Mouse (Mus musculus): ENCODE measurements at regions not wholly inside any gene's neighbourhood (a gene's known extent, or its start where the extent isn't known, plus 50 kb on each side); places are given as distances from the start of the nearest gene placed in this dataset.

- 51% methylated on average over 4 of the region's 4 CpGs for WGBS
- Histone ChIP-seq H3K9ac (ENCODE audit: low read depth, low read length) (no peak overlapping the region), H3K27me3 (replicated peaks; ENCODE audit: control insufficient read depth, insufficient read depth, low read length) (peaks cover 34% of the 10 kb centered on the region), H3K9me3 (ENCODE audit: control insufficient read depth, low read length) (no peaks in the 10 kb centered on the region), H3K27ac (replicated peaks; ENCODE audit: low read depth, low read length) (no peak overlapping the region), H3K4me3 (ENCODE audit: low read depth, low read length) (no peak overlapping the region), H3K4me1 (ENCODE audit: control insufficient read depth, insufficient read depth, low read length) (peaks cover 14% of the 10 kb centered on the region; the same call in 1 of the 2 replicates), H3K4me2 (ENCODE audit: low read depth, low read length) (no peak overlapping the region), H3K36me3 (ENCODE audit: control insufficient read depth, insufficient read depth, low read length) (no peaks in the 10 kb centered on the region)
- DNase-seq (ENCODE audit: low spot score), result no peak
- ATAC-seq (ENCODE audit: low read depth), result no peak
These were observed 77.4 kb upstream of the Pja1 start for GRCm38 (mm10) chrX:99548284-99549019.

- no peak for ATAC-seq (ENCODE audit: low read depth)
These were observed 73.3 kb upstream of the Pja1 start for GRCm38 (mm10) chrX:99544410-99544809.

GRCm38 (mm10) chrX:99541916-99542315, 70.8 kb upstream of the Pja1 start:
- 84% methylated on average over 3 of the region's 3 CpGs for WGBS
- DNase-seq (ENCODE audit: low spot score), result no peak

More at GRCm38 (mm10) chrX:99544410-99544809, 73.3 kb upstream of the Pja1 start:
- no peak overlapping the region for H3K9ac ChIP-seq (ENCODE audit: low read depth, low read length)
- H3K4me3 ChIP-seq (ENCODE audit: low read depth, low read length), result no peak overlapping the region
- H3K4me2 ChIP-seq (ENCODE audit: low read depth, low read length), result no peak overlapping the region
- no peaks in the 10 kb centered on the region for H3K36me3 ChIP-seq (ENCODE audit: control insufficient read depth, insufficient read depth, low read length)
- 92% methylated on average over 4 of the region's 4 CpGs for WGBS
- DNase-seq (ENCODE audit: low spot score), result no peak
- H3K27me3 ChIP-seq (replicated peaks; ENCODE audit: control insufficient read depth, insufficient read depth, low read length), result peaks cover 10% of the 10 kb centered on the region
- H3K27ac ChIP-seq (replicated peaks; ENCODE audit: low read depth, low read length), result no peak overlapping the region
- no peaks in the 10 kb centered on the region for H3K9me3 ChIP-seq (ENCODE audit: control insufficient read depth, low read length)
- H3K4me1 ChIP-seq (ENCODE audit: control insufficient read depth, insufficient read depth, low read length), result no peaks in the 10 kb centered on the region

GRCm38 (mm10) chrX:99540087-99540576, 69.1 kb upstream of the Pja1 start:
- no peaks in the 10 kb centered on the region for H3K4me1 ChIP-seq (ENCODE audit: control insufficient read depth, insufficient read depth, low read length)
- ATAC-seq (ENCODE audit: low read depth) (peak; percentile 86), DNase-seq (ENCODE audit: low spot score) (peak; percentile 58)
- no peak overlapping the region for H3K4me2 ChIP-seq (ENCODE audit: low read depth, low read length)
- no peaks in the 10 kb centered on the region for H3K9me3 ChIP-seq (ENCODE audit: control insufficient read depth, low read length)
- no peaks in the 10 kb centered on the region for H3K36me3 ChIP-seq (ENCODE audit: control insufficient read depth, insufficient read depth, low read length)
- H3K27ac ChIP-seq (replicated peaks; ENCODE audit: low read depth, low read length), result no peak overlapping the region
- no peak overlapping the region for H3K4me3 ChIP-seq (ENCODE audit: low read depth, low read length)
- H3K27me3 ChIP-seq (replicated peaks; ENCODE audit: control insufficient read depth, insufficient read depth, low read length), result peaks cover 19% of the 10 kb centered on the region
- H3K9ac ChIP-seq (ENCODE audit: low read depth, low read length), result no peak overlapping the region
- 54% methylated on average over 6 of the region's 6 CpGs for WGBS

More at GRCm38 (mm10) chrX:99541916-99542315, 70.8 kb upstream of the Pja1 start:
- Histone ChIP-seq H3K4me1 (ENCODE audit: control insufficient read depth, insufficient read depth, low read length) (no peaks in the 10 kb centered on the region), H3K27me3 (replicated peaks; ENCODE audit: control insufficient read depth, insufficient read depth, low read length) (peaks cover 20% of the 10 kb centered on the region), H3K36me3 (ENCODE audit: control insufficient read depth, insufficient read depth, low read length) (no peaks in the 10 kb centered on the region), H3K4me3 (ENCODE audit: low read depth, low read length) (no peak overlapping the region), H3K4me2 (ENCODE audit: low read depth, low read length) (no peak overlapping the region), H3K9ac (ENCODE audit: low read depth, low read length) (no peak overlapping the region), H3K27ac (replicated peaks; ENCODE audit: low read depth, low read length) (no peak overlapping the region), H3K9me3 (ENCODE audit: control insufficient read depth, low read length) (no peaks in the 10 kb centered on the region)
- ATAC-seq (ENCODE audit: low read depth), result no peak

- no peak for DNase-seq (ENCODE audit: low spot score)
- H3K36me3 ChIP-seq (ENCODE audit: control insufficient read depth, insufficient read depth, low read length), result no peaks in the 10 kb centered on the region
- 70% methylated on average over 4 of the region's 4 CpGs for WGBS
These were observed 68.6 kb upstream of the Pja1 start for GRCm38 (mm10) chrX:99539684-99540083.

GRCm38 (mm10) chrX:99537814-99538213, 66.7 kb upstream of the Pja1 start:
- no peak overlapping the region for H3K27ac ChIP-seq (replicated peaks; ENCODE audit: low read depth, low read length)
- no peaks in the 10 kb centered on the region for H3K4me1 ChIP-seq (ENCODE audit: control insufficient read depth, insufficient read depth, low read length)
- ATAC-seq (ENCODE audit: low read depth), result no peak
- no peak overlapping the region for H3K4me2 ChIP-seq (ENCODE audit: low read depth, low read length)
- H3K27me3 ChIP-seq (replicated peaks; ENCODE audit: control insufficient read depth, insufficient read depth, low read length), result peaks cover 30% of the 10 kb centered on the region
- 73% methylated on average over 4 of the region's 4 CpGs for WGBS
- no peak overlapping the region for H3K9ac ChIP-seq (ENCODE audit: low read depth, low read length)
- H3K4me3 ChIP-seq (ENCODE audit: low read depth, low read length), result no peak overlapping the region
- no peaks in the 10 kb centered on the region for H3K9me3 ChIP-seq (ENCODE audit: control insufficient read depth, low read length)
- H3K36me3 ChIP-seq (ENCODE audit: control insufficient read depth, insufficient read depth, low read length), result no peaks in the 10 kb centered on the region
- no peak for DNase-seq (ENCODE audit: low spot score)

More at GRCm38 (mm10) chrX:99539684-99540083, 68.6 kb upstream of the Pja1 start:
- no peaks in the 10 kb centered on the region for H3K4me1 ChIP-seq (ENCODE audit: control insufficient read depth, insufficient read depth, low read length)
- peaks cover 23% of the 10 kb centered on the region for H3K27me3 ChIP-seq (replicated peaks; ENCODE audit: control insufficient read depth, insufficient read depth, low read length)
- ATAC-seq (ENCODE audit: low read depth), result 0 out of 2 replicates have a peak, but pooled peaks have one; percentile 12
- no peak overlapping the region for H3K4me3 ChIP-seq (ENCODE audit: low read depth, low read length)
- no peak overlapping the region for H3K27ac ChIP-seq (replicated peaks; ENCODE audit: low read depth, low read length)
- no peaks in the 10 kb centered on the region for H3K9me3 ChIP-seq (ENCODE audit: control insufficient read depth, low read length)
- H3K4me2 ChIP-seq (ENCODE audit: low read depth, low read length), result no peak overlapping the region
- H3K9ac ChIP-seq (ENCODE audit: low read depth, low read length), result no peak overlapping the region

- 59% methylated on average over 4 of the region's 4 CpGs for WGBS
These were observed 63.8 kb upstream of the Pja1 start for GRCm38 (mm10) chrX:99534922-99535321.

GRCm38 (mm10) chrX:99531154-99531553, 60.1 kb upstream of the Pja1 start:
- no peak for ATAC-seq (ENCODE audit: low read depth)
- Histone ChIP-seq H3K4me3 (ENCODE audit: low read depth, low read length) (no peak overlapping the region), H3K4me2 (ENCODE audit: low read depth, low read length) (no peak overlapping the region), H3K4me1 (ENCODE audit: control insufficient read depth, insufficient read depth, low read length) (no peaks in the 10 kb centered on the region), H3K9ac (ENCODE audit: low read depth, low read length) (no peak overlapping the region), H3K36me3 (ENCODE audit: control insufficient read depth, insufficient read depth, low read length) (no peaks in the 10 kb centered on the region), H3K27me3 (replicated peaks; ENCODE audit: control insufficient read depth, insufficient read depth, low read length) (peaks cover 29% of the 10 kb centered on the region), H3K27ac (replicated peaks; ENCODE audit: low read depth, low read length) (no peak overlapping the region), H3K9me3 (ENCODE audit: control insufficient read depth, low read length) (no peaks in the 10 kb centered on the region)
- no peak for DNase-seq (ENCODE audit: low spot score)
- WGBS, result 62% methylated on average over 3 of the region's 3 CpGs

More at GRCm38 (mm10) chrX:99534922-99535321, 63.8 kb upstream of the Pja1 start:
- Histone ChIP-seq H3K4me2 (ENCODE audit: low read depth, low read length) (no peak overlapping the region), H3K4me1 (ENCODE audit: control insufficient read depth, insufficient read depth, low read length) (no peaks in the 10 kb centered on the region), H3K36me3 (ENCODE audit: control insufficient read depth, insufficient read depth, low read length) (no peaks in the 10 kb centered on the region), H3K9me3 (ENCODE audit: control insufficient read depth, low read length) (no peaks in the 10 kb centered on the region), H3K4me3 (ENCODE audit: low read depth, low read length) (no peak overlapping the region), H3K27ac (replicated peaks; ENCODE audit: low read depth, low read length) (no peak overlapping the region), H3K9ac (ENCODE audit: low read depth, low read length) (no peak overlapping the region), H3K27me3 (replicated peaks; ENCODE audit: control insufficient read depth, insufficient read depth, low read length) (peaks cover 38% of the 10 kb centered on the region)
- ATAC-seq (ENCODE audit: low read depth), result no peak
- DNase-seq (ENCODE audit: low spot score), result no peak

GRCm38 (mm10) chrX:99530511-99530910, 59.4 kb upstream of the Pja1 start:
- Histone ChIP-seq H3K27ac (replicated peaks; ENCODE audit: low read depth, low read length) (no peak overlapping the region), H3K4me1 (ENCODE audit: control insufficient read depth, insufficient read depth, low read length) (no peaks in the 10 kb centered on the region), H3K4me2 (ENCODE audit: low read depth, low read length) (no peak overlapping the region), H3K9me3 (ENCODE audit: control insufficient read depth, low read length) (no peaks in the 10 kb centered on the region), H3K36me3 (ENCODE audit: control insufficient read depth, insufficient read depth, low read length) (no peaks in the 10 kb centered on the region), H3K27me3 (replicated peaks; ENCODE audit: control insufficient read depth, insufficient read depth, low read length) (peaks cover 28% of the 10 kb centered on the region), H3K4me3 (ENCODE audit: low read depth, low read length) (no peak overlapping the region), H3K9ac (ENCODE audit: low read depth, low read length) (no peak overlapping the region)
- DNase-seq (ENCODE audit: low spot score) (no peak), ATAC-seq (ENCODE audit: low read depth) (no peak)
- WGBS, result 68% methylated on average over 6 of the region's 7 CpGs
